Mouse (Mus musculus) lung, embryonic 16.5 days (tissue): ENCODE measurements around the gene Dchs1. TPM values are rescaled to one million over a fixed set of nuclear protein-coding genes. Genes with fewer than 3 reads are reported as not detected.

Experiments used
- ATAC-seq: fragments of 200-750 bp; cut with Nextera tagmentation; 2 replicates; pipeline ENCODE4 v1.8.0; 2017; ENCODE audit warnings: low read depth, mild to moderate bottlenecking, moderate library complexity
- H3K27ac ChIP-seq: fragments of 300-500 bp; sonication (generic); 2 replicates; pipeline ENCODE4 v1.5.1; 2014; ENCODE audit warnings: mild to moderate bottlenecking, control low read depth, low read length
- H3K27me3 ChIP-seq: fragments of 300-500 bp; sonication (generic); 2 replicates; pipeline ENCODE4 v1.6.1; 2014; ENCODE audit warnings: low read depth, low read length, mixed read lengths; ENCODE audit not compliant: control insufficient read depth, insufficient read depth
- H3K36me3 ChIP-seq: fragments of 300-500 bp; sonication (generic); 2 replicates; pipeline ENCODE4 v1.6.1; 2014; ENCODE audit warnings: low read length; ENCODE audit not compliant: control insufficient read depth, insufficient read depth
- H3K4me1 ChIP-seq: fragments of 300-500 bp; sonication (generic); replicated peaks from 2 replicates; pipeline ENCODE4 v1.6.1; 2014; ENCODE audit warnings: low read length, mixed read lengths; ENCODE audit not compliant: control insufficient read depth, insufficient read depth
- H3K4me2 ChIP-seq: fragments of 300-500 bp; sonication (generic); 2 replicates; pipeline ENCODE4 v1.6.1; 2014; ENCODE audit warnings: low read depth, low read length, control low read depth
- H3K4me3 ChIP-seq: fragments of 300-500 bp; sonication (generic); 2 replicates; pipeline ENCODE4 v1.5.1; 2014; ENCODE audit warnings: mild to moderate bottlenecking, low read length, control low read depth
- H3K9ac ChIP-seq: fragments of 300-500 bp; sonication (generic); 2 replicates; pipeline ENCODE4 v1.6.1; 2014; ENCODE audit warnings: low read length, control low read depth
- H3K9me3 ChIP-seq: fragments of 300-500 bp; sonication (generic); 2 replicates; pipeline ENCODE4 v1.6.1; 2016; ENCODE audit warnings: low read length; ENCODE audit not compliant: control insufficient read depth
- WGBS: fragments of 180-500 bp; shearing (Covaris S2); extraction: QIAGEN DNeasy Blood & Tissue Kit; methylation state at CpG from one replicate; pipeline ENCODE4 v1.1.7; 2014; 5-methylcytosine and 5-hydroxymethylcytosine counted together
- polyA plus RNA-seq: library from polyadenylated mRNA; unstranded; fragments of >200 nt; fragmentation: Nextera tagmentation; extraction: Ambion mirVana; gene quantifications from 2 replicates; pipeline ENCODE4 v1.2.1, GENCODE M21; 2015

Gene Dchs1
- polyA plus RNA-seq, 1 experiment from 2014 or later, result 7.1 TPM

GRCm38 (mm10) chr7:105728701-105729428 lies 58.6 kb downstream of the Dchs1 start:
- 74% methylated on average over 6 of the region's 6 CpGs for WGBS
- no peak overlapping the region for H3K27ac ChIP-seq
- peaks cover 24% of the 10 kb centered on the region for H3K36me3 ChIP-seq
- no peak overlapping the region for H3K4me3 ChIP-seq
- H3K27me3 ChIP-seq, result no peaks in the 10 kb centered on the region
- no peak for ATAC-seq
- H3K9ac ChIP-seq, result no peak overlapping the region; the same call in 1 of the 2 replicates
- no peaks in the 10 kb centered on the region for H3K4me1 ChIP-seq
- H3K4me2 ChIP-seq, result no peak overlapping the region
- H3K9me3 ChIP-seq, result no peaks in the 10 kb centered on the region

GRCm38 (mm10) chr7:105726980-105727325 lies 60.5 kb downstream of the Dchs1 start:
- Histone ChIP-seq H3K27ac (no peak overlapping the region), H3K4me2 (no peak overlapping the region), H3K36me3 (peaks cover 10% of the 10 kb centered on the region), H3K4me1 (no peaks in the 10 kb centered on the region), H3K27me3 (no peaks in the 10 kb centered on the region), H3K4me3 (no peak overlapping the region), H3K9ac (no peak overlapping the region), H3K9me3 (no peaks in the 10 kb centered on the region)
- no peak for ATAC-seq
- WGBS, result 93% methylated on average over 4 of the region's 4 CpGs

- 77% methylated on average over 4 of the region's 4 CpGs for WGBS
- H3K27me3 ChIP-seq, result no peaks in the 10 kb centered on the region
- H3K4me1 ChIP-seq, result no peaks in the 10 kb centered on the region
- no peak overlapping the region for H3K4me2 ChIP-seq
- no peak overlapping the region for H3K9ac ChIP-seq
- H3K36me3 ChIP-seq, result peaks cover 8% of the 10 kb centered on the region
- H3K9me3 ChIP-seq, result no peaks in the 10 kb centered on the region
- H3K4me3 ChIP-seq, result no peak overlapping the region
- no peak overlapping the region for H3K27ac ChIP-seq
- ATAC-seq, result peak; percentile 69; the same call in 1 of the 2 replicates
Measured at GRCm38 (mm10) chr7:105726144-105726979, 61.1 kb downstream of the Dchs1 start.

- H3K27me3 ChIP-seq, result no peaks in the 10 kb centered on the region
- H3K9me3 ChIP-seq, result no peaks in the 10 kb centered on the region
- no peak overlapping the region for H3K27ac ChIP-seq
- no peak overlapping the region for H3K9ac ChIP-seq
- no peak overlapping the region for H3K4me3 ChIP-seq
- no peak overlapping the region for H3K4me2 ChIP-seq
- WGBS, result 46% methylated on average over 2 of the region's 2 CpGs
- no peaks in the 10 kb centered on the region for H3K4me1 ChIP-seq
- no peak for ATAC-seq
- H3K36me3 ChIP-seq, result no peaks in the 10 kb centered on the region
Measured at GRCm38 (mm10) chr7:105721916-105722315, 65.5 kb downstream of the Dchs1 start.

GRCm38 (mm10) chr7:105715366-105715765 lies 72.1 kb downstream of the Dchs1 start:
- no peak overlapping the region for H3K9ac ChIP-seq

GRCm38 (mm10) chr7:105708733-105709132 lies 78.7 kb downstream of the Dchs1 start:
- ATAC-seq, result no peak
- 85% methylated on average over 5 of the region's 5 CpGs for WGBS
- H3K9me3 ChIP-seq, result no peaks in the 10 kb centered on the region
- H3K27ac ChIP-seq, result no peak overlapping the region
- H3K9ac ChIP-seq, result no peak overlapping the region
- H3K36me3 ChIP-seq, result no peaks in the 10 kb centered on the region
- no peak overlapping the region for H3K4me2 ChIP-seq
- no peaks in the 10 kb centered on the region for H3K27me3 ChIP-seq
- H3K4me1 ChIP-seq, result no peaks in the 10 kb centered on the region
- no peak overlapping the region for H3K4me3 ChIP-seq

More at GRCm38 (mm10) chr7:105715366-105715765, 72.1 kb downstream of the Dchs1 start:
- no peaks in the 10 kb centered on the region for H3K36me3 ChIP-seq
- ATAC-seq, result no peak
- H3K9me3 ChIP-seq, result no peaks in the 10 kb centered on the region
- H3K4me3 ChIP-seq, result no peak overlapping the region
- H3K27me3 ChIP-seq, result no peaks in the 10 kb centered on the region
- WGBS, result 60% methylated on average over 3 of the region's 3 CpGs
- H3K4me2 ChIP-seq, result no peak overlapping the region
- H3K27ac ChIP-seq, result no peak overlapping the region
- H3K4me1 ChIP-seq, result no peaks in the 10 kb centered on the region

- Histone ChIP-seq H3K4me2 (no peak overlapping the region), H3K27me3 (no peaks in the 10 kb centered on the region), H3K9ac (no peak overlapping the region), H3K27ac (no peak overlapping the region), H3K4me3 (no peak overlapping the region), H3K36me3 (no peaks in the 10 kb centered on the region), H3K4me1 (no peaks in the 10 kb centered on the region), H3K9me3 (no peaks in the 10 kb centered on the region)
- ATAC-seq, result no peak
- WGBS, result 74% methylated on average over 4 of the region's 4 CpGs
Measured at GRCm38 (mm10) chr7:105703816-105704215, 83.6 kb downstream of the Dchs1 start.

GRCm38 (mm10) chr7:105703184-105703583 lies 84.3 kb downstream of the Dchs1 start:
- ATAC-seq, result no peak
- Histone ChIP-seq H3K27me3 (no peaks in the 10 kb centered on the region), H3K4me1 (no peaks in the 10 kb centered on the region), H3K9me3 (no peaks in the 10 kb centered on the region), H3K9ac (no peak overlapping the region), H3K36me3 (no peaks in the 10 kb centered on the region), H3K4me2 (no peak overlapping the region), H3K27ac (no peak overlapping the region), H3K4me3 (no peak overlapping the region)
- WGBS, result 79% methylated on average over 16 of the region's 16 CpGs
